Mouse (Mus musculus): ENCODE results near the gene Gm11639. TPM values are rescaled to one million over a fixed set of nuclear protein-coding genes. Genes with fewer than 3 reads are reported as not detected.

The Gm11639 gene
- polyA plus RNA-seq, 1 experiment from 2014 or later, result 0.01 TPM

DNA sequence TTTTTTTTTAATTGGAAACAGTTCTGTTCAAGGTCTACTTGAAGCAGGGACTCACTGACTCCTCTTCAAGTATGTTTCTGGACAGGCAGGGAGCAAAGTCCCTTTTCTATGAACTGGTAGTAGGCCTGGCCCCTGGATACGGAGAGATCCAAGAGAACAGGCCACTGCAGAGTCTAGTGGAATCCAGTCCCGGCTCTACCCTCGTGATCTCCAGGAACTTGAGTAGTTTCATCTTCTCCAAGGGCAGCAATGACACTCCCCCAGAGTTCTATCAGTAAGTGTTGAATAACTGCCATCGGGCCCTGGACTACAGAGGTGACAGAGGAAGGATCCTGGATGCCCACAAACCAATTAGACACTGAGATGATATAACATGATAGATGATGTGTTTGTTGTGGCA is 470.4 kb downstream of the Gm11639 start:
- H3K9ac ChIP-seq (ENCODE audit: low read depth, low read length), result no peak overlapping the region
- H3K36me3 ChIP-seq (ENCODE audit: control insufficient read depth, insufficient read depth, low read length), result no peaks in the 10 kb centered on the region
- no peak overlapping the region for H3K27ac ChIP-seq (replicated peaks; ENCODE audit: low read depth, low read length)
- H3K27me3 ChIP-seq (replicated peaks; ENCODE audit: control insufficient read depth, insufficient read depth, low read length), result no peaks in the 10 kb centered on the region
- no peaks in the 10 kb centered on the region for H3K9me3 ChIP-seq (ENCODE audit: control insufficient read depth, low read length)
- no peak overlapping the region for H3K4me2 ChIP-seq (ENCODE audit: low read depth, low read length)
- peaks cover 6% of the 10 kb centered on the region for H3K4me1 ChIP-seq (ENCODE audit: control insufficient read depth, insufficient read depth, low read length)
- 49% methylated on average over 4 of the region's 4 CpGs for WGBS
- no peak for ATAC-seq (ENCODE audit: low read depth)
- H3K4me3 ChIP-seq (ENCODE audit: low read depth, low read length), result no peak overlapping the region
- no peak for DNase-seq (ENCODE audit: low spot score)

DNA sequence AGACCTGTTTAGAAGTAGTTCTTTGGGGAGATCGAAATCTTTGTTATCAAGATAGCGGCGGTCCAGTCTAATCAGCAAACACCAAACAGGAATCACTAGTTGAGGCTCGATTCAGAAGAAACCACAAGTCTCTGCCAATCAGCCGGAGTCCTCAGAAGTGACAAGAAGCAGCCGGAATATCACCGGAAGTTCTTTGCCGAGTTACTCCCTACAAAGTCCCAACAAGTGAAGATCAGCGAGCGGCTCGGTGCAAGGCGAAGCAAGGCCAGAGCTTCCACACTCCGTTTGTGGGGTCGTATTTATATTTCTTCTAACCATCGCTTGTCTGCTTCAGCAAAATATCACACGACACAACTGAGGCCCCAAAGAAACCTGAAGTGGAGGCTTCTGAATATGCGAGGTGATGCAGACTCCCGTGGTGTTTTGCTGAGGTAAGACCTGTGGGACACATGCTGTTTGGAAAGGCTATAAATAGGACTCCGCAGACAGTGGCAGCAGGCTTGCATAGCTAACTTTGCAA is 471.3 kb downstream of the Gm11639 start:
- H3K9me3 ChIP-seq (ENCODE audit: control insufficient read depth, low read length), result no peaks in the 10 kb centered on the region
- no peak overlapping the region for H3K4me3 ChIP-seq (ENCODE audit: low read depth, low read length)
- no peak for DNase-seq (ENCODE audit: low spot score)
- no peaks in the 10 kb centered on the region for H3K27me3 ChIP-seq (replicated peaks; ENCODE audit: control insufficient read depth, insufficient read depth, low read length)
- peaks cover 6% of the 10 kb centered on the region for H3K4me1 ChIP-seq (ENCODE audit: control insufficient read depth, insufficient read depth, low read length)
- no peak overlapping the region for H3K27ac ChIP-seq (replicated peaks; ENCODE audit: low read depth, low read length)
- ATAC-seq (ENCODE audit: low read depth), result no peak
- H3K4me2 ChIP-seq (ENCODE audit: low read depth, low read length), result no peak overlapping the region
- WGBS, result 81% methylated on average over 19 of the region's 19 CpGs
- no peaks in the 10 kb centered on the region for H3K36me3 ChIP-seq (ENCODE audit: control insufficient read depth, insufficient read depth, low read length)
- H3K9ac ChIP-seq (ENCODE audit: low read depth, low read length), result no peak overlapping the region

DNA sequence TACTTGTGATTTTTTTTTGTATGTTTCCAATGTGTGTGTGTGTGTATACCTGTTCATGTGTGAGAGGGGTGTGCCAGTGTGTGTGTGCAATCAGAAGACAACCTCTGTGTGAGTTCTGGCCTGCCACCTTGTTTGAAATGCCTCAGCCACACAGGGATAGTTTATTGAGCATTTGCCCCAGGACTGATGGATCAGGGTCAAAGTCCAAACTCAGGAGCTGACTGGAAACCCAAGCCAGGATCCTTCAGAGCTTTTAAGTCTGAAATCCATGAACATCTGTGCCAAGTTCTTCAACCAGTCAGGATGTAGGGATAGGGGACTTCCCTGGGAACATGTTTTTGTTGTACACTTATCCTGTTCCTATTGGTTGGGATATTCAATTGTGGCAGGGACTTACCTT is 472.5 kb downstream of the Gm11639 start:
- DNase-seq (ENCODE audit: low spot score), result no peak
- Histone ChIP-seq H3K27ac (replicated peaks; ENCODE audit: low read depth, low read length) (no peak overlapping the region), H3K4me2 (ENCODE audit: low read depth, low read length) (no peak overlapping the region), H3K4me1 (ENCODE audit: control insufficient read depth, insufficient read depth, low read length) (peaks cover 6% of the 10 kb centered on the region), H3K36me3 (ENCODE audit: control insufficient read depth, insufficient read depth, low read length) (no peaks in the 10 kb centered on the region), H3K27me3 (replicated peaks; ENCODE audit: control insufficient read depth, insufficient read depth, low read length) (no peaks in the 10 kb centered on the region), H3K9ac (ENCODE audit: low read depth, low read length) (no peak overlapping the region), H3K4me3 (ENCODE audit: low read depth, low read length) (no peak overlapping the region), H3K9me3 (ENCODE audit: control insufficient read depth, low read length) (peaks cover 9% of the 10 kb centered on the region; the same call in 1 of the 2 replicates)
- ATAC-seq (ENCODE audit: low read depth), result no peak

DNA sequence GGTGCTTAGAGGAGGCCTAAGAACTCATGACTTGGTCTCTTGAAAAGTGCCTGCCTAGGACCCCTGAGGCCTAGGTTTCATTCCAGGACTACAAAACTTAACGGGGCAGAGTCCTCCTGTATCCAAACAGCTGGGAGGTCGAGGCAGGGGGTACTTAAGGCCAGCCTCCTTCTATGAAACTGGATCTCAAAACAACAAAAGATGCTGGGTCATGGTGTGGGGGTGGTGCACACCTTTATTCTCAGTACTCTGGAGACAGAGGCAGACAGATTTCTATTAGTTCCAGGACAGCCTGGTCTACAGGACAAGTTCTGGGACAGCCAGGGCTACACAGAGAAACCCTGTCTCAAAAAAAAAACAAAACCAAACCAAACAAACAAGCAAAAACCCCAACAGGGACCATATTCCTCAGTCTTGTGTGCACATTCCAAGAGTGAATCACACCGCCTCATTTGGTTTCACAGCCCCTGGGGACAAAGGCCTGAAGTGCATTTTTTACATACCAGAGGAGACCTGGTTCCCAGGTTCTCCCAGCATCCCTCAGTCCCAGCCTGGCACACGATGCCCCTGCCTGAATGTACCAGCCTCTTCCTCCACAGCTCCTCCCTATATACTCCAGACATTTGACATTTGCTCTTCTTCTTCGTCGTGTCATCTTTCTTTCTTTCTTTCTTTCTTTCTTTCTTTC is 474.3 kb downstream of the Gm11639 start:
- Histone ChIP-seq H3K4me2 (ENCODE audit: low read depth, low read length) (no peak overlapping the region), H3K4me1 (ENCODE audit: control insufficient read depth, insufficient read depth, low read length) (no peaks in the 10 kb centered on the region), H3K36me3 (ENCODE audit: control insufficient read depth, insufficient read depth, low read length) (no peaks in the 10 kb centered on the region), H3K27me3 (replicated peaks; ENCODE audit: control insufficient read depth, insufficient read depth, low read length) (no peaks in the 10 kb centered on the region), H3K9me3 (ENCODE audit: control insufficient read depth, low read length) (peaks cover 16% of the 10 kb centered on the region), H3K4me3 (ENCODE audit: low read depth, low read length) (no peak overlapping the region), H3K27ac (replicated peaks; ENCODE audit: low read depth, low read length) (no peak overlapping the region), H3K9ac (ENCODE audit: low read depth, low read length) (no peak overlapping the region)
- 51% methylated on average over 6 of the region's 6 CpGs for WGBS
- ATAC-seq (ENCODE audit: low read depth) (no peak), DNase-seq (ENCODE audit: low spot score) (peak; percentile 19)

DNA sequence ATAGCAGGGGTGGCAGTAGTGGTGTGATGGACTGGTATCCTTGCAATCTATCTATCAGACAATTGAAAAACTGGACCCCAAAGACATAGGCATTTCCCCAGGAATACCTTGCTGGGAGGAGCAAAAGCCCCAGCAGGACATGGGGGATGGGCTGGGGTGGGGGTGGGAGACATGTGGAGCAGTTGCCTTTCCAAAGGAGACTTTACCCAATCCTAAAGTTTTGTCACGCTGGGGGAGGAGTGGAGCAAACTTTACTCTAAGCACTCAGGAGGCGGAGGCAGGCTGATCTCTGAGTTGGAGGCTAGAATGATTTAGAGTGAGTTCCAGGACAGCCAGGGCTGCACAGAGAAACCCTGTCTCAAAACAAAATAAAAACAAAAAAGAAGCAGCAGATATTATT is 475.9 kb downstream of the Gm11639 start:
- Histone ChIP-seq H3K4me1 (ENCODE audit: control insufficient read depth, insufficient read depth, low read length) (no peaks in the 10 kb centered on the region), H3K4me2 (ENCODE audit: low read depth, low read length) (no peak overlapping the region), H3K9me3 (ENCODE audit: control insufficient read depth, low read length) (peaks cover 25% of the 10 kb centered on the region), H3K36me3 (ENCODE audit: control insufficient read depth, insufficient read depth, low read length) (no peaks in the 10 kb centered on the region), H3K4me3 (ENCODE audit: low read depth, low read length) (no peak overlapping the region), H3K9ac (ENCODE audit: low read depth, low read length) (no peak overlapping the region), H3K27ac (replicated peaks; ENCODE audit: low read depth, low read length) (no peak overlapping the region), H3K27me3 (replicated peaks; ENCODE audit: control insufficient read depth, insufficient read depth, low read length) (no peaks in the 10 kb centered on the region)
- ATAC-seq (ENCODE audit: low read depth) (no peak), DNase-seq (ENCODE audit: low spot score) (no peak)
- WGBS, result 77% methylated on average over 2 of the region's 2 CpGs

DNA sequence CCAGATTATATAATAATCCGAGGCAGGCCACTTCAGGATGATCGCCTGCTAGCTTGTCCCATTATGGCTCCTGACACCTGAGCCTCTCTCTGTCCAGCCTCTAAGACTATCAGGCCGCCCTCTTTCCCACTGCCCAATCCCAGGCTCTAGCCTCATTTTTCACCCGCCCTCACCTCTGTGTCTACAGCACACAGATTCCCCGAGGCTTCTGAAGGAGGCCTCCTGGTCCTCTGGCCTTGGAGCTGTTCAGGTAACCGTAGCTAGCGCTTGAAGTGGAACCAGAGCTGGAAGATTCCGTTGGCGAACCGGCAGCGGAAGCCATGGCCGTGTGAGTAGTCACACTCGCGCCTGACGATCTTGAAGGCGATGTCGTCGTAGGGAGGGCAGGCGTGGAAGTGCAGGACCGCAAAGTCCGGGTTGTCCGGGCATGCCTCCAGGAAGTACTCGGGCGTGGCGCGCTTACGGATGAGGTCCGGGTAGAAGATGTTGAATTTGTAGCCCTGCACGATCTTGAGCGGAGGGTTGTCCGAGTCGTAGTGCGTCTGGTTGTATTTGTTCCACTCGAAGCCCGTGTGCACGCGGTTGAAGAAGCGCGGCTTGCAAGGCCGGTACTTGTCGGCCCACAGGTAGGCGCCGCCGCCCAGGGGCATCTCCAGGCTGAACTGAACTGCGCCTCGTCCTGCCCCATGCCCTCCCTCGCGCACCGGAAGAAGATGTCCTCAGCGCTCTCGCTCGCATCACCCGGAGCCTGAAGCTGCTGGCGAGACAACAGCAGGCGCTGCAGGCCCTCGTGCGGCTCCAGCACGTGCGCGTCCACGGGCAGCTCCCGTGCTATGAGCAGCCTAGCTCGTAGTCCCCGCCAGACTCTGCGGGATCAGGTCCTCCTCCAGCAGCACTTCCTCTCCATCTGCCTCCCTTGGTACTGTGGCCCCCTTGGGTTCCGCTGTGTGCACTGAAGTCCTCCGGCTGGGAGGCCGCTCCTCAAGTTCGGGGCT is 479.3 kb downstream of the Gm11639 start:
- Histone ChIP-seq H3K36me3 (ENCODE audit: control insufficient read depth, insufficient read depth, low read length) (no peaks in the 10 kb centered on the region), H3K9ac (ENCODE audit: low read depth, low read length) (no peak overlapping the region), H3K4me3 (ENCODE audit: low read depth, low read length) (no peak overlapping the region), H3K9me3 (ENCODE audit: control insufficient read depth, low read length) (peaks cover 25% of the 10 kb centered on the region), H3K4me1 (ENCODE audit: control insufficient read depth, insufficient read depth, low read length) (no peaks in the 10 kb centered on the region), H3K27me3 (replicated peaks; ENCODE audit: control insufficient read depth, insufficient read depth, low read length) (no peaks in the 10 kb centered on the region), H3K27ac (replicated peaks; ENCODE audit: low read depth, low read length) (no peak overlapping the region), H3K4me2 (ENCODE audit: low read depth, low read length) (no peak overlapping the region)
- ATAC-seq (ENCODE audit: low read depth) (no peak), DNase-seq (ENCODE audit: low spot score) (no peak)
- 85% methylated on average over 54 of the region's 69 CpGs for WGBS

DNA sequence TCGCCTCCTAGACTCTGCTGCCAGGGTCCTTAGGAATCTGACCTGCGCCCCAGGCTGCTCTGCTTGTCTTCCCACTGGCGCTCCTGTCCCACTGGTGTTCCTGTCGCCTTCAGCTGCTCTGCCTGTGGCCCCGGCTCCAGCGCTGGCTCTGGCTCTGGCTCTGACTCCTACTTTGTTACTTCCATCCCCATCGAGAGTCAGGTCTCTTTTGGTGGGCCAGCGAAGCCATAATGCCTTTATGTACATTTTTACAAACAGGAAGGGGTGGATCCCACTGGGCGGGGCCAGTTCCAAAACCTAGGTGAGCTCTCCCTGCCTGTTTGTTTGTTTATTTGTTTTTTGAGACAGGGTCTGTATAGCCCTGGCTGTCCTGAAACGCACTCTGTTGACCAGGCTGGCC is 481.3 kb downstream of the Gm11639 start:
- Histone ChIP-seq H3K36me3 (ENCODE audit: control insufficient read depth, insufficient read depth, low read length) (no peaks in the 10 kb centered on the region), H3K9ac (ENCODE audit: low read depth, low read length) (no peak overlapping the region), H3K9me3 (ENCODE audit: control insufficient read depth, low read length) (peaks cover 25% of the 10 kb centered on the region), H3K27ac (replicated peaks; ENCODE audit: low read depth, low read length) (no peak overlapping the region), H3K4me3 (ENCODE audit: low read depth, low read length) (no peak overlapping the region), H3K4me2 (ENCODE audit: low read depth, low read length) (no peak overlapping the region), H3K27me3 (replicated peaks; ENCODE audit: control insufficient read depth, insufficient read depth, low read length) (no peaks in the 10 kb centered on the region), H3K4me1 (ENCODE audit: control insufficient read depth, insufficient read depth, low read length) (no peaks in the 10 kb centered on the region)
- no peak for DNase-seq (ENCODE audit: low spot score)
- no peak for ATAC-seq (ENCODE audit: low read depth)
- 97% methylated on average over 9 of the region's 10 CpGs for WGBS
